Mouse (Mus musculus): ENCODE measurements around the gene Tmeff1.

The Tmeff1 gene

GRCm38 (mm10) chr4:48585241-48586098, 496 bp downstream of the Tmeff1 start:
- Histone ChIP-seq H3K36me3 (ENCODE audit: control insufficient read depth, insufficient read depth, low read length, poor library complexity, severe bottlenecking) (no peaks in the 10 kb centered on the region), H3K27me3 (ENCODE audit: control insufficient read depth, insufficient read depth, low read length, poor library complexity, severe bottlenecking) (no peaks in the 10 kb centered on the region; the same call in 1 of the 2 replicates)
- peak; percentile 29 for DNase-seq (ENCODE audit: low read depth, low spot score)

- no peak for DNase-seq (ENCODE audit: low read depth, low spot score)
- H3K36me3 ChIP-seq (ENCODE audit: control insufficient read depth, insufficient read depth, low read length, poor library complexity, severe bottlenecking), result no peaks in the 10 kb centered on the region
These were observed 1.3 kb downstream of the Tmeff1 start for GRCm38 (mm10) chr4:48586099-48586821.

GRCm38 (mm10) chr4:48587526-48587925, 2.6 kb downstream of the Tmeff1 start:
- DNase-seq (ENCODE audit: low read depth, low spot score), result no peak
- Histone ChIP-seq H3K27me3 (ENCODE audit: control insufficient read depth, insufficient read depth, low read length, poor library complexity, severe bottlenecking) (no peaks in the 10 kb centered on the region; the same call in 1 of the 2 replicates), H3K36me3 (ENCODE audit: control insufficient read depth, insufficient read depth, low read length, poor library complexity, severe bottlenecking) (no peaks in the 10 kb centered on the region)

More at GRCm38 (mm10) chr4:48586099-48586821, 1.3 kb downstream of the Tmeff1 start:
- no peaks in the 10 kb centered on the region; the same call in 1 of the 2 replicates for H3K27me3 ChIP-seq (ENCODE audit: control insufficient read depth, insufficient read depth, low read length, poor library complexity, severe bottlenecking)

GRCm38 (mm10) chr4:48588576-48588975, 3.6 kb downstream of the Tmeff1 start:
- no peak for DNase-seq (ENCODE audit: low read depth, low spot score)
- H3K36me3 ChIP-seq (ENCODE audit: control insufficient read depth, insufficient read depth, low read length, poor library complexity, severe bottlenecking), result no peaks in the 10 kb centered on the region

GRCm38 (mm10) chr4:48590862-48591261, 5.9 kb downstream of the Tmeff1 start:
- DNase-seq (ENCODE audit: low read depth, low spot score), result no peak
- no peaks in the 10 kb centered on the region for H3K36me3 ChIP-seq (ENCODE audit: control insufficient read depth, insufficient read depth, low read length, poor library complexity, severe bottlenecking)
- no peaks in the 10 kb centered on the region for H3K27me3 ChIP-seq (ENCODE audit: control insufficient read depth, insufficient read depth, low read length, poor library complexity, severe bottlenecking)

More at GRCm38 (mm10) chr4:48588576-48588975, 3.6 kb downstream of the Tmeff1 start:
- H3K27me3 ChIP-seq (ENCODE audit: control insufficient read depth, insufficient read depth, low read length, poor library complexity, severe bottlenecking), result no peaks in the 10 kb centered on the region; the same call in 1 of the 2 replicates

GRCm38 (mm10) chr4:48591390-48591789, 6.4 kb downstream of the Tmeff1 start:
- Histone ChIP-seq H3K36me3 (ENCODE audit: control insufficient read depth, insufficient read depth, low read length, poor library complexity, severe bottlenecking) (no peaks in the 10 kb centered on the region), H3K27me3 (ENCODE audit: control insufficient read depth, insufficient read depth, low read length, poor library complexity, severe bottlenecking) (no peaks in the 10 kb centered on the region)
- DNase-seq (ENCODE audit: low read depth, low spot score), result no peak

GRCm38 (mm10) chr4:48592328-48592727, 7.4 kb downstream of the Tmeff1 start:
- peak; percentile 67 for DNase-seq (ENCODE audit: low read depth, low spot score)
- Histone ChIP-seq H3K27me3 (ENCODE audit: control insufficient read depth, insufficient read depth, low read length, poor library complexity, severe bottlenecking) (no peaks in the 10 kb centered on the region), H3K36me3 (ENCODE audit: control insufficient read depth, insufficient read depth, low read length, poor library complexity, severe bottlenecking) (no peaks in the 10 kb centered on the region)

GRCm38 (mm10) chr4:48592844-48593243, 7.9 kb downstream of the Tmeff1 start:
- peak; percentile 31 for DNase-seq (ENCODE audit: low read depth, low spot score)
- H3K36me3 ChIP-seq (ENCODE audit: control insufficient read depth, insufficient read depth, low read length, poor library complexity, severe bottlenecking), result no peaks in the 10 kb centered on the region
- no peaks in the 10 kb centered on the region for H3K27me3 ChIP-seq (ENCODE audit: control insufficient read depth, insufficient read depth, low read length, poor library complexity, severe bottlenecking)

GRCm38 (mm10) chr4:48596111-48596510, 11.1 kb downstream of the Tmeff1 start:
- DNase-seq (ENCODE audit: low read depth, low spot score), result no peak
- Histone ChIP-seq H3K36me3 (ENCODE audit: control insufficient read depth, insufficient read depth, low read length, poor library complexity, severe bottlenecking) (no peaks in the 10 kb centered on the region), H3K27me3 (ENCODE audit: control insufficient read depth, insufficient read depth, low read length, poor library complexity, severe bottlenecking) (no peaks in the 10 kb centered on the region)

- Histone ChIP-seq H3K27me3 (ENCODE audit: control insufficient read depth, insufficient read depth, low read length, poor library complexity, severe bottlenecking) (no peaks in the 10 kb centered on the region), H3K36me3 (ENCODE audit: control insufficient read depth, insufficient read depth, low read length, poor library complexity, severe bottlenecking) (no peaks in the 10 kb centered on the region)
- DNase-seq (ENCODE audit: low read depth, low spot score), result no peak
These were observed 20.7 kb downstream of the Tmeff1 start for GRCm38 (mm10) chr4:48605650-48606049.

- Histone ChIP-seq H3K36me3 (ENCODE audit: control insufficient read depth, insufficient read depth, low read length, poor library complexity, severe bottlenecking) (no peaks in the 10 kb centered on the region), H3K27me3 (ENCODE audit: control insufficient read depth, insufficient read depth, low read length, poor library complexity, severe bottlenecking) (no peaks in the 10 kb centered on the region)
- no peak for DNase-seq (ENCODE audit: low read depth, low spot score)
These were observed 24.5 kb downstream of the Tmeff1 start for GRCm38 (mm10) chr4:48609485-48609884.

GRCm38 (mm10) chr4:48610251-48610650, 25.3 kb downstream of the Tmeff1 start:
- Histone ChIP-seq H3K27me3 (ENCODE audit: control insufficient read depth, insufficient read depth, low read length, poor library complexity, severe bottlenecking) (no peaks in the 10 kb centered on the region), H3K36me3 (ENCODE audit: control insufficient read depth, insufficient read depth, low read length, poor library complexity, severe bottlenecking) (no peaks in the 10 kb centered on the region)
- no peak for DNase-seq (ENCODE audit: low read depth, low spot score)

- H3K27me3 ChIP-seq (ENCODE audit: control insufficient read depth, insufficient read depth, low read length, poor library complexity, severe bottlenecking), result no peaks in the 10 kb centered on the region
- DNase-seq (ENCODE audit: low read depth, low spot score), result no peak
- H3K36me3 ChIP-seq (ENCODE audit: control insufficient read depth, insufficient read depth, low read length, poor library complexity, severe bottlenecking), result no peaks in the 10 kb centered on the region
These were observed 30.5 kb downstream of the Tmeff1 start for GRCm38 (mm10) chr4:48615483-48615882.

GRCm38 (mm10) chr4:48617201-48617600, 32.2 kb downstream of the Tmeff1 start:
- no peak for DNase-seq (ENCODE audit: low read depth, low spot score)
- Histone ChIP-seq H3K36me3 (ENCODE audit: control insufficient read depth, insufficient read depth, low read length, poor library complexity, severe bottlenecking) (no peaks in the 10 kb centered on the region), H3K27me3 (ENCODE audit: control insufficient read depth, insufficient read depth, low read length, poor library complexity, severe bottlenecking) (no peaks in the 10 kb centered on the region)

GRCm38 (mm10) chr4:48620121-48620520, 35.1 kb downstream of the Tmeff1 start:
- DNase-seq (ENCODE audit: low read depth, low spot score), result no peak
- H3K36me3 ChIP-seq (ENCODE audit: control insufficient read depth, insufficient read depth, low read length, poor library complexity, severe bottlenecking), result no peaks in the 10 kb centered on the region
- no peaks in the 10 kb centered on the region for H3K27me3 ChIP-seq (ENCODE audit: control insufficient read depth, insufficient read depth, low read length, poor library complexity, severe bottlenecking)
